Mouse (Mus musculus) leukemia stem cell, adult 10-12 weeks (primary cell): ENCODE data around the gene Fmo4. TPM values are rescaled to one million over a fixed set of nuclear protein-coding genes. Genes with fewer than 3 reads are reported as not detected.

Experiments used
- polyA plus RNA-seq: library from polyadenylated mRNA; stranded (reverse); fragments of >175 nt; gene quantifications from 2 replicates; pipeline ENCODE4 v1.2.3, GENCODE M21; 2012; ENCODE audit warnings: low replicate concordance

Gene Fmo4
- not detected in 2 replicates for polyA plus RNA-seq

GRCm38 (mm10) chr1:162813836-162814156, at the start of gene Fmo4:
Fmo4 (minus strand) TSS chr1:162813972.

Other genes with a start within 250 kb of the Fmo4 start
- 4.2 and 4.7 TPM in 2 replicates for gene Vamp4, start 243.5 kb downstream of the Fmo4 start, polyA plus RNA-seq
- not detected in 2 replicates for gene Myoc, start 174.8 kb downstream of the Fmo4 start, polyA plus RNA-seq
- gene Myocos, start 155.8 kb downstream of the Fmo4 start, polyA plus RNA-seq: not detected in 2 replicates
- gene Prrc2c, start 73.4 kb downstream of the Fmo4 start, polyA plus RNA-seq: 35.5 and 58.9 TPM in 2 replicates
- gene Fmo1, start 52.6 kb upstream of the Fmo4 start, polyA plus RNA-seq: not detected in 2 replicates
- gene Fmo2, start 84.8 kb upstream of the Fmo4 start, polyA plus RNA-seq: 0.06 TPM in 1 of 2 replicates, not detected in the other
- not detected in 2 replicates for gene Fmo6, start 123.5 kb upstream of the Fmo4 start, polyA plus RNA-seq
- gene Fmo3, start 170.6 kb upstream of the Fmo4 start, polyA plus RNA-seq: not detected in 2 replicates